Mouse (Mus musculus) liver, adult 2 months (tissue): ENCODE results near the gene Fnbp1l. TPM values are rescaled to one million over a fixed set of nuclear protein-coding genes. Genes with fewer than 3 reads are reported as not detected.

ENCODE experiments used
- DNase-seq: peaks from one replicate; pipeline ENCODE4 v3.0.0-alpha.2; 2011; ENCODE audit warnings: low read depth, low spot score; ENCODE audit errors: extremely low read depth
- H3K27ac ChIP-seq: fragments of 200-500 bp; replicated peaks from 2 replicates; pipeline ENCODE4 v1.5.1; 2012; ENCODE audit warnings: low read depth, mild to moderate bottlenecking, control low read depth, inconsistent platforms, low read length; ENCODE audit not compliant: insufficient read depth
- H3K27me3 ChIP-seq: fragments of 200-500 bp; 2 replicates; pipeline ENCODE4 v1.6.1; 2012; ENCODE audit warnings: mild to moderate bottlenecking, moderate library complexity, low read length, inconsistent platforms; ENCODE audit not compliant: control insufficient read depth, insufficient read depth
- H3K36me3 ChIP-seq: fragments of 200-500 bp; 2 replicates; pipeline ENCODE4 v1.6.1; 2012; ENCODE audit warnings: low read length, inconsistent platforms; ENCODE audit not compliant: control insufficient read depth, insufficient read depth
- H3K4me1 ChIP-seq: fragments of 200-500 bp; 2 replicates; pipeline ENCODE4 v1.6.1; 2011; ENCODE audit warnings: low read length; ENCODE audit not compliant: control insufficient read depth, insufficient read depth
- H3K4me3 ChIP-seq: fragments of 200-500 bp; 2 replicates; pipeline ENCODE4 v1.5.1; 2011; ENCODE audit warnings: low read depth, mild to moderate bottlenecking, control low read depth, low read length, moderate library complexity; ENCODE audit not compliant: insufficient read depth
- H3K79me2 ChIP-seq: fragments of 200-500 bp; 2 replicates; pipeline ENCODE4 v1.6.1; 2012; ENCODE audit warnings: inconsistent platforms, mild to moderate bottlenecking, low read length, moderate library complexity; ENCODE audit not compliant: control insufficient read depth, insufficient read depth
- H3K9ac ChIP-seq: fragments of 200-500 bp; 2 replicates; pipeline ENCODE4 v1.6.1; 2012; ENCODE audit warnings: low read depth, mild to moderate bottlenecking, control low read depth, inconsistent platforms, low read length
- CTCF ChIP-seq: fragments of 200-500 bp; IDR thresholded peaks from 2 replicates; pipeline ENCODE4 v1.5.1; 2011; ENCODE audit warnings: low read depth, low read length, control low read depth
- POLR2A ChIP-seq: fragments of 200-500 bp; IDR thresholded peaks from 2 replicates; pipeline ENCODE4 v1.6.1; 2011; ENCODE audit warnings: low read length, control low read depth; ENCODE audit not compliant: insufficient read depth; ENCODE audit errors: extremely low read depth
- WGBS: fragments of 180-500 bp; shearing (Covaris S2); methylation state at CpG from one replicate; pipeline ENCODE4 v1.1.7; 2018; 5-methylcytosine and 5-hydroxymethylcytosine counted together
- polyA plus RNA-seq: library from polyadenylated mRNA; depleted of rRNA; stranded (reverse); fragments of >200 nt; gene quantifications from 2 replicates; pipeline ENCODE4 v1.2.3, GENCODE M21; 2012
- total RNA-seq: library from RNA; depleted of rRNA; stranded (reverse); fragments of >200 nt; gene quantifications from 2 replicates; pipeline ENCODE4 v1.2.3, GENCODE M21; 2014

The Fnbp1l gene
- total and polyA plus RNA-seq, 2 experiments = 3.1 to 8.7 TPM

DNA sequence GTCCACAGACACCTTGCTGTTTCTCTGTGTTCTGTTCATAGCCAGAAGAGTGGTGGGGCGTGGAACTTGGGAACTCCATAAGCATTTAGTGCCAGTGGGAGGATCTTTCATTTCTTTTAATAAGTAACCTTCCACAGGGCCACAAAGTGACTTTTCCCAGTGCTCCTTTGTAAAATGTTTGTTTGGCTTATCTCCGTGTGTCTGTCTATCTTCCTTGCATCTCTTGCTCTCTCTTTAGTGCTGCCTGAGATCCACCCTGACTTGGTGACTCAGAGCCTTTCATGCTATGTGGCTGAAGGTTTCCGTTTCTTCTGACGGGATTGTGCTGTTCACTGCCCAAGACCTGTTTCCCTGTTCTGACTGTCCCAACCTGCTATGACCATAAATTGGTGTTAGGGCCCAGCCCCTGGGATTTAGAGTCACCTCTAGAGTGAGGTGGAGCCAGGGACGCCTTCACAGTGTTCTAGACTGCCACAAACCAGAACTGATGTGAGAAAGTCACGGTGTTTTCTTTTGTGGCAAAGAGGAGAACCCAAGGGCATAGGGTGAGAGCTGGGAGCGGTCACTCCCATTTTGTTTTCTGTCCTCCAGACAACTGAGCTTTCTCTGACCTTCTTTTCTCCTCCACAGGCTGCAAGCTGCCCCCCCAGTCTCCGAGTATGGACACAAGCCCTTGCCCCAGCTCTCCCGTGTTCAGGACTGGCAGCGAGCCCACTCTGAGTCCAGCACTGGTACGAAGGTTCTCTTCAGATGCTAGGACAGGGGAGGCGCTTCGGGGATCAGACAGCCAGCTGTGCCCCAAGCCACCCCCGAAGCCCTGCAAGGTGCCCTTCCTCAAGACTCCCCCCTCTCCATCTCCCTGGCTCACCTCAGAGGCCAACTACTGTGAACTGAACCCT is 107.5 kb downstream of the Fnbp1l start:
- Histone ChIP-seq H3K27ac (peak overlapping the region; percentile 99), H3K36me3 (peaks cover 4% of the 10 kb centered on the region; the same call in 1 of the 2 replicates), H3K9ac (peak overlapping the region; percentile 61), H3K4me3 (peak overlapping the region; percentile 40), H3K79me2 (peaks cover 12% of the 10 kb centered on the region; the same call in 1 of the 2 replicates), H3K4me1 (peaks cover 32% of the 10 kb centered on the region), H3K27me3 (no peaks in the 10 kb centered on the region)
- DNase-seq = peak; percentile 95
- 24% methylated on average over 14 of the region's 14 CpGs for WGBS
- TF ChIP-seq POLR2A = no peak
- TF ChIP-seq CTCF = no peak

DNA sequence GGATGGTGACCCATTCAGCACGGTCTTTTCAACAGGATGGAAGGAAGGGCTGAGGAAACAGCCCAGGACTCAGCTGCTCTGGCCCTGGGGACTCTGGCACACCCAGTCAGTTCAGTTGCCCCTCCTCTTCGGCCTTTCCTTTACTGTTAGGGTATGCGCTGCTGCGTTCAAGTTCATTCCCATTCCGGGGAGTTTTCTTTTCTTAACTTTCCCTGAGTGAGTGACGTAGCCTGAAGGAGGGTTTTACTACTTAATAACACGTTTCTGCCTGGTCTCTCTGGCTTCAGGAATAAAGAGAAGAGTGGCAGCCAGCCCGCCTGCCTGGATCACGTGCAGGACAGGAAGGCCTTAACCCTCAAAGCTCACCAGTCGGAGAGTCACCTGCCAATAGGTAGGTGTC is 108.6 kb downstream of the Fnbp1l start:
- Histone ChIP-seq H3K79me2 (peaks cover 9% of the 10 kb centered on the region; the same call in 1 of the 2 replicates), H3K9ac (peak overlapping the region; percentile 53), H3K4me1 (peaks cover 32% of the 10 kb centered on the region), H3K36me3 (peaks cover 7% of the 10 kb centered on the region; the same call in 1 of the 2 replicates), H3K27me3 (no peaks in the 10 kb centered on the region), H3K4me3 (no peak overlapping the region), H3K27ac (peak overlapping the region; percentile 71)
- no peak for TF ChIP-seq POLR2A
- DNase-seq = peak; percentile 60
- WGBS = 19% methylated on average over 10 of the region's 10 CpGs

DNA sequence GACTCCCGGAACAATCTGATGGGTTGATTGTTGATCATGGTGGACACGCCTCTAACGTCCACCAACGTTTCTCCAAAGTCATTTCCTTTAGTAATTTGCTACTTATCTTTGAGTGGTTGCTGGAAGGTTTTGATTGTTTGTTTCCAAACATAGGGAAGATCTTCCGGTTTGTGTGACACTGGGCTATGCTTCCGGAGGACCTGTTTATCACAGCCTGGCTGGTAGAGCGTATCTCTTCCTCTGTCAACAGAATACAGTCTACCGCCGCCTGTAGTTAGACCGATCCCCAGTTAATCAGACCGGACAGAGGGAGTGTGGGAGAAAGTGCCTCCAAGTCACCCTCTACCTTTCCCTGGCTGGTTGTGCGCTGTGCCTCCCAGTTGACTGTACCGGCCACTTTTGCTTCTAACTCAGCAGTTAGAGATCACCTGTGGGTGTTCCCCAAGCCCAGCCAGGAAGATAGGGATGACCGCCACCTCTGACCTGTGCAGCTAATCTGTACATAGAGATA is 109.2 kb downstream of the Fnbp1l start:
- Histone ChIP-seq H3K4me1 (peaks cover 32% of the 10 kb centered on the region), H3K4me3 (peak overlapping the region; percentile 2; the same call in 1 of the 2 replicates), H3K9ac (peak overlapping the region; percentile 13), H3K36me3 (peaks cover 6% of the 10 kb centered on the region; the same call in 1 of the 2 replicates), H3K79me2 (peaks cover 4% of the 10 kb centered on the region; the same call in 1 of the 2 replicates), H3K27me3 (no peaks in the 10 kb centered on the region), H3K27ac (peak overlapping the region; percentile 71)
- TF ChIP-seq POLR2A = no peak
- TF ChIP-seq CTCF = no peak
- 7% methylated on average over 14 of the region's 14 CpGs for WGBS
- DNase-seq = peak; percentile 70

DNA sequence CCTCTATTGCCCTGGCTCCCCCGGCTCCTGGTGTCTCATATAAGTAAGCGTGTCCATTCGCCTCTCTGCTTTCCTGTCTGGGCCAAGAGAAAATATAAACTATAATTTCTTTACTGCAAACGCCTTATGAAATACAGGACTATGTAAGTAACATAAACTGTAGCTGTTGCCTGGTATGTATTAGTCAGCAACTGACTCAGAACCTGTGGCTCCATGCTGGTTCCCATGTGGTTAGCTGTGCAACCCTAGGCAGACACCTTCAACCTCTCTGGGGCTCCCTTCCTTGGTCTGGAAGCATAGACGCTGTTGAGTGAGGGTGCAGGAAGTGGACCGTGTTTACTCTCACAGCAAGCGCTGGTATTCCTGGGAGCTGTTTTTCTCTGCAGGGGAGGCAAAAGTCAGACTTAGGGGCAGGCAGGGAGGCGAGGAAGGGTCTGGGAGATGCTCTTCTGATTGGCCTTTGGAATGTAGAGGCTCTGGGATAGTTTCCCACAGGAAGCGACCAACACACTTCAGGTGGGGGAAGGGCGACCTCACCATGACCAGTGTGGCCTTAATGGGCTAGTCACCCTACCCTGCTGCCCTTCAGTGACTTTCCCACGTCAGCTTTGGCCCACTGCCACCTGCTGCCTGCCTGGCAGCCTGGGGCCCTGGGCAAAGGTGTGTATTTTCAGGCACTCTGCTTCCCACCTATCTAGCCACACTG is 109.8 kb downstream of the Fnbp1l start:
- 25% methylated on average over 11 of the region's 11 CpGs for WGBS
- Histone ChIP-seq H3K79me2 (peaks cover 5% of the 10 kb centered on the region; the same call in 1 of the 2 replicates), H3K36me3 (peaks cover 5% of the 10 kb centered on the region; the same call in 1 of the 2 replicates), H3K9ac (no peak overlapping the region; the same call in 1 of the 2 replicates), H3K27ac (peak overlapping the region; percentile 71), H3K27me3 (no peaks in the 10 kb centered on the region), H3K4me3 (0 out of 2 replicates have a peak overlapping the region, but pooled peaks have one; percentile 2), H3K4me1 (peaks cover 32% of the 10 kb centered on the region)
- DNase-seq = peak; percentile 95
- TF ChIP-seq POLR2A (no peak), CTCF (no peak)

DNA sequence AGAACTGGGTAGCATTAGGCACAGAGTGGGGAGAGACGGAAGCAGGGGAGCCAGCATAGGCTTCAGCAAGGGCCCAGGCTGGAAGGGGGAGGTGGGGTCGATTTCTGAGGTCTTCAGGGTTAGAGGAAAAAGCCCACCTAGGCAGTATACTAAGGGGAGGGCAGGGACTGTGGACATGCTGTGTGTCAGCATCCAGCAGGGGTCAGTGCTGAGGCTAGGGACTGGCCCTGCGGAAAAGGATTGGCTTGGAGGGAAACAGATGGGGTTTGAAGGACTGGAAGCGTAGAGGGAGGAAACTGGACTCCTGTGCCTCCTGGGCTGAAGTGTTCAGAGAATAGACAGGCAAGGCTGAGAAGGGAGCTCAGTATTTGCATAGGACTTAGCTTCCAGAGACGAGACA is 110.4 kb downstream of the Fnbp1l start:
- Histone ChIP-seq H3K4me3 (no peak overlapping the region), H3K27ac (peak overlapping the region; percentile 71), H3K27me3 (no peaks in the 10 kb centered on the region), H3K79me2 (peaks cover 9% of the 10 kb centered on the region; the same call in 1 of the 2 replicates), H3K4me1 (peaks cover 32% of the 10 kb centered on the region), H3K36me3 (peaks cover 5% of the 10 kb centered on the region; the same call in 1 of the 2 replicates), H3K9ac (no peak overlapping the region)
- peak; percentile 98 for TF ChIP-seq CTCF
- no peak for TF ChIP-seq POLR2A
- 26% methylated on average over 5 of the region's 5 CpGs for WGBS
- DNase-seq = peak; percentile 54
